ENCODE assay signal across 17 mouse cellular contexts in the genomic region with DNA sequence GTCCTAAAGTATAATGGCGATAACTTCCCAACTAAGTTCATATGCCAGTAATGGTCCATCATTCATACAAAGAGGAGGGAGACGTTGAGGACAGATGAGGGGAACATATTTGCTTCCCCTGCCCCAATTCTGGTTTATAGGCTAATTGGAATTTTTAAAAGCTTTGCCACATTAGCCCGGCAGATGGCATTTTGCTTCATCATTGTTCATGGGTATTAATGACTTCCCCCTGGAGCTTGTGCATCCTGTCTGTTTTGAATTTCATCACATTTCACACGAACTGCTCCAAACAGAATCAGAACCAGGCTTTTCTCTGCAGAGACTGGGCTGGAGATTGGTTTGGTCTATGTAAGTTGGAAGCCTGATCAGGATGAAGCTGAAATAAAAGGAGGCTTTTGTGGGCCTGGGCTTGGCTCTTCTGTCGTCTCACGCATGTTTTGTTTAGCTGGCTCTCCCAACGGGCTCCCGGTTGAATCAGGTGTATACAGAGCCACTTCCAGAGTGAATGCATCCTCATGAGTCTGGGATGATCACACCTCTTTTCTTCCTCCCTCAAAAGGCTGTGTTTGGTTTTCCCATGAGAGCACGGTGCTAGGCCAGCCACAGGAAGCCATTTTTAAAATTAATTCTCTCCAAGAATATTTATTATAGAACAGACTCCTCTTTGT. TPM values are rescaled to one million over a fixed set of nuclear protein-coding genes. Genes with fewer than 3 reads are reported as not detected.
A peak's percentile ranks its signal among the peaks of the same experiment; 100 is the strongest.
DNase-seq lines count a peak whose midpoint lies in the region; ATAC-seq and TF ChIP-seq lines count a peak whose summit lies in the region.
"Had no signal": no experiment of that assay in that cellular context is flagged by ENCODE, and none has a peak within 500 bp of the region (broad histone marks: within the 10 kb centered on the region; RNA-seq: fewer than 3 reads in every experiment).

No protein-coding gene starts in this region.

- no peak overlapping the region for H3K4me2 ChIP-seq in hindbrain, embryonic 14.5 days (replicated peaks)
- H3K4me2 ChIP-seq in embryonic facial prominence, embryonic 14.5 days (ENCODE audit: low read depth, low read length) = no peak overlapping the region
- H3K4me2 ChIP-seq in midbrain, postnatal 0 days (ENCODE audit: low read depth, low read length, poor library complexity, severe bottlenecking) = no peak overlapping the region
- H3K4me2 ChIP-seq: embryonic facial prominence, embryonic 13.5 days; neural tube, embryonic 12.5 days had no signal

- DNase-seq in hindbrain, embryonic 14.5 days (ENCODE audit: low spot score) = peak; percentile 63
- no peak for DNase-seq in hindbrain, embryonic 10.5 days (ENCODE audit: low spot score)
- DNase-seq in embryonic facial prominence, embryonic 14.5 days (ENCODE audit: low spot score) = peak; percentile 20
- peak; percentile 16 to 21 for DNase-seq in layer of hippocampus, adult 8-10 months (ENCODE audit: low spot score in 2 of 2)
- peak; percentile 56 for DNase-seq in midbrain, postnatal 0 days (ENCODE audit: low spot score)
- no peak for DNase-seq in thymus, postnatal 25 days
- DNase-seq in gastrocnemius, postnatal 14 days = no peak
- DNase-seq in heart, postnatal 25 days (ENCODE audit: low spot score) = no peak
- DNase-seq: adrenal gland, postnatal 14 days; cerebellum, postnatal 25 days; heart, postnatal 10 days; kidney, postnatal 10 days had no signal

- TF ChIP-seq CTCF in midbrain, postnatal 0 days (IDR thresholded peaks at IDR 0.05) = peak; percentile 56

- peak overlapping the region; percentile 32; the same call in 1 of the 2 replicates for H3K27ac ChIP-seq in hindbrain, embryonic 14.5 days
- no peak overlapping the region for H3K27ac ChIP-seq in hindbrain, embryonic 10.5 days
- no peak overlapping the region; the same call in 1 of the 2 replicates for H3K27ac ChIP-seq in embryonic facial prominence, embryonic 14.5 days (replicated peaks; ENCODE audit: low read depth, low read length)
- no peak overlapping the region for H3K27ac ChIP-seq in midbrain, postnatal 0 days (ENCODE audit: low read depth, low read length)
- H3K27ac ChIP-seq: embryonic facial prominence, embryonic 13.5 days; heart, adult 2 months; left cerebral cortex, adult 2 months; neural tube, embryonic 12.5 days had no signal

- H3K9ac ChIP-seq in hindbrain, embryonic 14.5 days = no peak overlapping the region
- no peak overlapping the region for H3K9ac ChIP-seq in embryonic facial prominence, embryonic 14.5 days (ENCODE audit: low read depth, low read length)
- no peak overlapping the region for H3K9ac ChIP-seq in midbrain, postnatal 0 days (replicated peaks; ENCODE audit: low read length, poor library complexity, severe bottlenecking)
- H3K9ac ChIP-seq: embryonic facial prominence, embryonic 13.5 days; neural tube, embryonic 12.5 days had no signal

- 55% methylated on average over 9 of the region's 9 CpGs for WGBS in hindbrain, embryonic 14.5 days
- WGBS in hindbrain, embryonic 10.5 days = 81% methylated on average over 9 of the region's 9 CpGs
- 65% methylated on average over 9 of the region's 9 CpGs for WGBS in embryonic facial prominence, embryonic 14.5 days
- WGBS in midbrain, postnatal 0 days = 52% methylated on average over 9 of the region's 9 CpGs

- intact Hi-C loops in gastrocnemius, postnatal 14 days (cut with DNase I; ENCODE audit: low total_unique reads) = no loop called here
- intact Hi-C loops in heart, postnatal 25 days (cut with DNase I) = no loop called here

- no peaks in the 10 kb centered on the region for H3K9me3 ChIP-seq in hindbrain, embryonic 14.5 days (ENCODE audit: control insufficient read depth, low read length)
- H3K9me3 ChIP-seq in hindbrain, embryonic 10.5 days = no peaks in the 10 kb centered on the region
- no peaks in the 10 kb centered on the region for H3K9me3 ChIP-seq in embryonic facial prominence, embryonic 14.5 days (ENCODE audit: control insufficient read depth, low read length)
- no peaks in the 10 kb centered on the region for H3K9me3 ChIP-seq in midbrain, postnatal 0 days (ENCODE audit: low read length)
- H3K9me3 ChIP-seq: embryonic facial prominence, embryonic 13.5 days; neural tube, embryonic 12.5 days had no signal

- no peak; the same call in 1 of the 2 replicates for ATAC-seq in hindbrain, embryonic 14.5 days (ENCODE audit: low FRiP score)
- ATAC-seq in embryonic facial prominence, embryonic 14.5 days (ENCODE audit: low read depth) = no peak
- ATAC-seq in midbrain, postnatal 0 days (ENCODE audit: low FRiP score) = no peak
- ATAC-seq: intestine, postnatal 0 days had no signal

- H3K27me3 ChIP-seq in hindbrain, embryonic 14.5 days (ENCODE audit: control insufficient read depth, insufficient read depth, low read length) = no peaks in the 10 kb centered on the region
- H3K27me3 ChIP-seq in hindbrain, embryonic 10.5 days (ENCODE audit: insufficient read depth, poor library complexity, severe bottlenecking) = no peaks in the 10 kb centered on the region
- H3K27me3 ChIP-seq in embryonic facial prominence, embryonic 14.5 days (replicated peaks; ENCODE audit: control insufficient read depth, insufficient read depth, low read length) = no peaks in the 10 kb centered on the region
- no peaks in the 10 kb centered on the region for H3K27me3 ChIP-seq in midbrain, postnatal 0 days (ENCODE audit: insufficient read depth, low read length)
- H3K27me3 ChIP-seq: embryonic facial prominence, embryonic 13.5 days; neural tube, embryonic 12.5 days had no signal

- no peak overlapping the region for H3K4me3 ChIP-seq in hindbrain, embryonic 14.5 days (replicated peaks; ENCODE audit: low read length)
- no peak overlapping the region for H3K4me3 ChIP-seq in hindbrain, embryonic 10.5 days
- no peak overlapping the region for H3K4me3 ChIP-seq in embryonic facial prominence, embryonic 14.5 days (ENCODE audit: low read depth, low read length)
- no peak overlapping the region for H3K4me3 ChIP-seq in midbrain, postnatal 0 days (ENCODE audit: low read depth, low read length)
- H3K4me3 ChIP-seq: embryonic facial prominence, embryonic 13.5 days; heart, adult 2 months; left cerebral cortex, adult 2 months; neural tube, embryonic 12.5 days had no signal

- H3K36me3 ChIP-seq in hindbrain, embryonic 14.5 days (replicated peaks; ENCODE audit: control insufficient read depth, insufficient read depth) = no peaks in the 10 kb centered on the region
- peaks cover 6% of the 10 kb centered on the region; the same call in 1 of the 2 replicates for H3K36me3 ChIP-seq in hindbrain, embryonic 10.5 days
- H3K36me3 ChIP-seq in embryonic facial prominence, embryonic 14.5 days (ENCODE audit: control insufficient read depth, insufficient read depth, low read length) = peaks cover 54% of the 10 kb centered on the region
- H3K36me3 ChIP-seq in midbrain, postnatal 0 days (ENCODE audit: insufficient read depth, low read length) = no peaks in the 10 kb centered on the region
- H3K36me3 ChIP-seq: neural tube, embryonic 12.5 days had no signal

- peaks cover 10% of the 10 kb centered on the region; the same call in 1 of the 2 replicates for H3K4me1 ChIP-seq in hindbrain, embryonic 14.5 days (replicated peaks; ENCODE audit: control insufficient read depth, insufficient read depth, low read length)
- 0 out of 2 replicates have a peak, but pooled peaks cover 3% of the 10 kb centered on the region for H3K4me1 ChIP-seq in hindbrain, embryonic 10.5 days (replicated peaks)
- no peaks in the 10 kb centered on the region for H3K4me1 ChIP-seq in embryonic facial prominence, embryonic 14.5 days (ENCODE audit: control insufficient read depth, insufficient read depth, low read length)
- H3K4me1 ChIP-seq in midbrain, postnatal 0 days (ENCODE audit: insufficient read depth, low read length) = no peaks in the 10 kb centered on the region
- H3K4me1 ChIP-seq: neural tube, embryonic 12.5 days had no signal

RNA-seq across cellular contexts. Expression of a gene that starts 47.7 kb away (rescaled TPM):
- 24.1 and 26.1 TPM in 2 replicates for polyA plus RNA-seq in hindbrain, embryonic 14.5 days (2014; fragmentation: Nextera tagmentation; extraction: Ambion mirVana)
- 20.4 and 23.3 TPM in 2 replicates for polyA plus RNA-seq in hindbrain, embryonic 10.5 days (2016; fragmentation: Nextera tagmentation; extraction: Ambion mirVana)
- 81.3 and 100 TPM in 2 replicates for polyA plus RNA-seq in embryonic facial prominence, embryonic 14.5 days (2014; fragmentation: Nextera tagmentation; extraction: Ambion mirVana)
- 10 to 100 TPM; 35.8 to 45.2 (median 38.4) TPM for total RNA-seq in layer of hippocampus, adult 8-10 months (2022)
- 52.4 and 58.8 TPM in 2 replicates for total RNA-seq in midbrain, postnatal 0 days (2014; rRNA removed)
- 16.7 and 20.3 TPM in 2 replicates for polyA plus RNA-seq in midbrain, postnatal 0 days (2015; fragmentation: Nextera tagmentation; extraction: Ambion mirVana)
- total RNA-seq in gastrocnemius, postnatal 14 days (2021) = 10 to 100 TPM; 38.7 to 41.4 TPM
- total RNA-seq in heart, postnatal 25 days (2021) = 10 to 100 TPM; 31.8 to 32.3 TPM

Comparison
In these comparisons a context has a peak if more than half of its experiments do, and no peak if none do; other contexts are left out.
1. DNase-seq: peak in hindbrain, embryonic 14.5 days (single experiment), embryonic facial prominence, embryonic 14.5 days (single experiment), layer of hippocampus, adult 8-10 months (2 of 2) and midbrain, postnatal 0 days (single experiment); none in hindbrain, embryonic 10.5 days (single experiment), thymus, postnatal 25 days (single experiment), gastrocnemius, postnatal 14 days (single experiment) and heart, postnatal 25 days (single experiment).